Mouse (Mus musculus) liver, postnatal 0 days (tissue): ENCODE data around the gene Thumpd1.

Experiments
- CTCF ChIP-seq: sonication (generic); IDR thresholded peaks from 2 replicates; pipeline ENCODE4 v1.5.1; 2016; ENCODE audit warnings: antibody characterized with exemption, low read depth
- EP300 ChIP-seq: IDR thresholded peaks from 2 replicates; pipeline ENCODE4 v1.6.1; 2016; ENCODE audit warnings: antibody characterized with exemption, low read depth, mild to moderate bottlenecking

DNA sequence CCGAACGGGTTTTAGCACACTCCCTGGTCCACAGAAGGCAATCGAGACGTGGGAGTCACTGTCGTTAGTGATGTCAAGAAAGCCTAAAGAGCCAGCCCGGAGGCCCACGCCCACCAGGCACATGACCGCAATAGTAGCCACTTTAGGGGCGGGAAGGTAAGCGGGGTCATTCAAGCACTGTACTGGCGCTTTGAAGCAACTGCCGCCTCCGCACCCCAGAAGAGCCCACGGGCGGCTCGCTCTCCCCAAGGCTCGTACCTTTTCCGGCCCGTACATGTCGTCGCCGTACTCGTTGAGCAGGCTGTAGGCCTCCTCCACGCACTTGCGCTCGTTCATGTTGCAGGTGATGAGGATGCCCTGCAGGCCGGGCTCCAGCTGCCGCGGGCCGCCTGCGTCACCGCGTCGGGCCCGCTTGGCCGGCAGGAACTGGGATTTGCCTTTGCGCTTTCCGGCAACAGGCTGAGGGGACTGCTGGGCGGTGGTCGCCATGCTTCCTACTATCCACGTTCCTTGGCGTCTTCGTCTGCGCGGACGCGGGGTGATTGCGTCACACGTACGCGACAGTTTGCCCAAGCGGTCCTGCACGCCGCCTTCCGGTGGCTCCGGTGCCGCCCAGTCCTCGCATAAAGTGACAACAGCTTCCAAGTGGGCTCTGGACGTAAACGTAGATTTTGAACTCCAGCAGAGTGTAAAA lies at the start of gene Thumpd1:
- peak; percentile 83 for TF ChIP-seq CTCF
- no peak; the same call in 1 of the 2 replicates for TF ChIP-seq EP300
